Mouse (Mus musculus): ENCODE data around the gene Hoxa1. TPM values are rescaled to one million over a fixed set of nuclear protein-coding genes. Genes with fewer than 3 reads are reported as not detected.

The Hoxa1 gene
- polyA plus RNA-seq, 1 experiment from 2014 or later: 2.0 TPM

GRCm38 (mm10) chr6:52200751-52201250 is 42.7 kb upstream of the Hoxa1 start:
- Histone ChIP-seq H3K9me3 (no peaks in the 10 kb centered on the region), H3K4me1 (replicated peaks) (peaks cover 99% of the 10 kb centered on the region), H3K4me3 (peak overlapping the region; percentile 96), H3K36me3 (peaks cover 52% of the 10 kb centered on the region), H3K27ac (replicated peaks) (peak overlapping the region; percentile 100), H3K27me3 (no peaks in the 10 kb centered on the region), H3K4me2 (peak overlapping the region; percentile 97), H3K9ac (peak overlapping the region; percentile 66)
- ATAC-seq (ENCODE audit: low read depth): no peak
- 6% methylated on average over 10 of the region's 10 CpGs for WGBS

- H3K27me3 ChIP-seq: no peaks in the 10 kb centered on the region
- H3K4me3 ChIP-seq: peak overlapping the region; percentile 96
- no peaks in the 10 kb centered on the region for H3K9me3 ChIP-seq
- WGBS: 2% methylated on average over 30 of the region's 30 CpGs
- peak overlapping the region; percentile 100 for H3K27ac ChIP-seq (replicated peaks)
- peak overlapping the region; percentile 97 for H3K4me2 ChIP-seq
- ATAC-seq (ENCODE audit: low read depth): no peak
- peak overlapping the region; percentile 66 for H3K9ac ChIP-seq
- H3K4me1 ChIP-seq (replicated peaks): peaks cover 99% of the 10 kb centered on the region
- peaks cover 46% of the 10 kb centered on the region for H3K36me3 ChIP-seq
Observed at GRCm38 (mm10) chr6:52200073-52200750, 42.1 kb upstream of the Hoxa1 start.

GRCm38 (mm10) chr6:52197271-52197670 is 39.2 kb upstream of the Hoxa1 start:
- Histone ChIP-seq H3K27me3 (no peaks in the 10 kb centered on the region), H3K36me3 (peaks cover 19% of the 10 kb centered on the region), H3K27ac (replicated peaks) (peak overlapping the region; percentile 100), H3K9me3 (no peaks in the 10 kb centered on the region), H3K4me2 (peak overlapping the region; percentile 97), H3K4me1 (replicated peaks) (peaks cover 99% of the 10 kb centered on the region), H3K9ac (peak overlapping the region; percentile 71), H3K4me3 (peak overlapping the region; percentile 19)
- peak; percentile 70; the same call in 1 of the 2 replicates for ATAC-seq (ENCODE audit: low read depth)
- 2% methylated on average over 10 of the region's 10 CpGs for WGBS

GRCm38 (mm10) chr6:52196811-52197210 is 38.7 kb upstream of the Hoxa1 start:
- H3K27ac ChIP-seq (replicated peaks): peak overlapping the region; percentile 100
- ATAC-seq (ENCODE audit: low read depth): no peak
- H3K4me2 ChIP-seq: peak overlapping the region; percentile 97
- peak overlapping the region; percentile 71 for H3K9ac ChIP-seq
- H3K9me3 ChIP-seq: no peaks in the 10 kb centered on the region
- H3K36me3 ChIP-seq: peaks cover 16% of the 10 kb centered on the region
- H3K27me3 ChIP-seq: no peaks in the 10 kb centered on the region
- peak overlapping the region; percentile 19 for H3K4me3 ChIP-seq
- WGBS: 9% methylated on average over 9 of the region's 9 CpGs
- peaks cover 99% of the 10 kb centered on the region for H3K4me1 ChIP-seq (replicated peaks)

- Histone ChIP-seq H3K27ac (replicated peaks) (peak overlapping the region; percentile 100), H3K9me3 (no peaks in the 10 kb centered on the region), H3K36me3 (peaks cover 10% of the 10 kb centered on the region), H3K27me3 (no peaks in the 10 kb centered on the region), H3K4me1 (replicated peaks) (peaks cover 95% of the 10 kb centered on the region), H3K4me3 (peak overlapping the region; percentile 65), H3K9ac (peak overlapping the region; percentile 71), H3K4me2 (peak overlapping the region; percentile 97)
- WGBS: 9% methylated on average over 10 of the region's 10 CpGs
- no peak for ATAC-seq (ENCODE audit: low read depth)
Observed at GRCm38 (mm10) chr6:52194690-52195089, 36.6 kb upstream of the Hoxa1 start.

GRCm38 (mm10) chr6:52191860-52192550 is 33.9 kb upstream of the Hoxa1 start:
- peak; percentile 74 for ATAC-seq (ENCODE audit: low read depth)
- peak overlapping the region; percentile 71 for H3K9ac ChIP-seq
- peak overlapping the region; percentile 97 for H3K4me2 ChIP-seq
- peaks cover 96% of the 10 kb centered on the region for H3K4me1 ChIP-seq (replicated peaks)
- no peaks in the 10 kb centered on the region for H3K9me3 ChIP-seq
- H3K4me3 ChIP-seq: peak overlapping the region; percentile 65
- H3K36me3 ChIP-seq: peaks cover 14% of the 10 kb centered on the region
- 1% methylated on average over 38 of the region's 55 CpGs for WGBS
- H3K27ac ChIP-seq (replicated peaks): peak overlapping the region; percentile 100
- H3K27me3 ChIP-seq: no peaks in the 10 kb centered on the region

- H3K27me3 ChIP-seq: no peaks in the 10 kb centered on the region
- peak within 1 kb of the TSS; percentile 100 for H3K27ac ChIP-seq (replicated peaks)
- no peaks in the 10 kb centered on the region for H3K9me3 ChIP-seq
- under 1% methylated on average over 73 of the region's 102 CpGs for WGBS
- H3K4me1 ChIP-seq (replicated peaks): peaks cover 96% of the 10 kb centered on the region
- H3K9ac ChIP-seq: peak within 1 kb of the TSS; percentile 96
- peak within 1 kb of the TSS; percentile 65 for H3K4me3 ChIP-seq
- peak within 1 kb of the TSS; percentile 97 for H3K4me2 ChIP-seq
- peak; percentile 81 for ATAC-seq (ENCODE audit: low read depth)
- H3K36me3 ChIP-seq: peaks cover 17% of the 10 kb centered on the region
Observed at GRCm38 (mm10) chr6:52190906-52191810, 33.0 kb upstream of the Hoxa1 start, which contains the start of gene Hoxa4. TSS of gene Hoxa4 (minus strand) at chr6:52191753.

- H3K4me3 ChIP-seq: peak overlapping the region; percentile 65
- peaks cover 96% of the 10 kb centered on the region for H3K4me1 ChIP-seq (replicated peaks)
- H3K9me3 ChIP-seq: no peaks in the 10 kb centered on the region
- peak overlapping the region; percentile 96 for H3K9ac ChIP-seq
- H3K27me3 ChIP-seq: no peaks in the 10 kb centered on the region
- H3K36me3 ChIP-seq: peaks cover 17% of the 10 kb centered on the region
- peak overlapping the region; percentile 100 for H3K27ac ChIP-seq (replicated peaks)
- 2% methylated on average over 23 of the region's 23 CpGs for WGBS
- no peak; the same call in 1 of the 2 replicates for ATAC-seq (ENCODE audit: low read depth)
- H3K4me2 ChIP-seq: peak overlapping the region; percentile 97
Observed at GRCm38 (mm10) chr6:52190410-52190809, 32.3 kb upstream of the Hoxa1 start.

GRCm38 (mm10) chr6:52189909-52190308 is 31.8 kb upstream of the Hoxa1 start:
- ATAC-seq (ENCODE audit: low read depth): no peak
- peaks cover 17% of the 10 kb centered on the region for H3K36me3 ChIP-seq
- H3K9ac ChIP-seq: peak overlapping the region; percentile 96
- no peaks in the 10 kb centered on the region for H3K9me3 ChIP-seq
- peak overlapping the region; percentile 65 for H3K4me3 ChIP-seq
- H3K4me1 ChIP-seq (replicated peaks): peaks cover 96% of the 10 kb centered on the region
- H3K27me3 ChIP-seq: no peaks in the 10 kb centered on the region
- H3K27ac ChIP-seq (replicated peaks): peak overlapping the region; percentile 100
- H3K4me2 ChIP-seq: peak overlapping the region; percentile 97
- WGBS: 11% methylated on average over 8 of the region's 8 CpGs

- Histone ChIP-seq H3K4me3 (peak overlapping the region; percentile 65; the same call in 1 of the 2 replicates), H3K36me3 (peaks cover 17% of the 10 kb centered on the region), H3K9ac (peak overlapping the region; percentile 96; the same call in 1 of the 2 replicates), H3K4me2 (peak overlapping the region; percentile 97), H3K4me1 (replicated peaks) (peaks cover 96% of the 10 kb centered on the region), H3K27ac (replicated peaks) (peak overlapping the region; percentile 100), H3K27me3 (no peaks in the 10 kb centered on the region), H3K9me3 (no peaks in the 10 kb centered on the region)
- 18% methylated on average over 5 of the region's 5 CpGs for WGBS
- ATAC-seq (ENCODE audit: low read depth): no peak
Observed at GRCm38 (mm10) chr6:52189172-52189591, 31.1 kb upstream of the Hoxa1 start.

- Histone ChIP-seq H3K27me3 (no peaks in the 10 kb centered on the region), H3K36me3 (peaks cover 21% of the 10 kb centered on the region), H3K27ac (replicated peaks) (peak overlapping the region; percentile 65), H3K9me3 (no peaks in the 10 kb centered on the region), H3K4me1 (replicated peaks) (peaks cover 99% of the 10 kb centered on the region), H3K4me3 (no peak overlapping the region), H3K4me2 (peak overlapping the region; percentile 97; the same call in 1 of the 2 replicates), H3K9ac (no peak overlapping the region)
- WGBS: 38% methylated on average over 1 of the region's 1 CpGs
- no peak for ATAC-seq (ENCODE audit: low read depth)
Observed at GRCm38 (mm10) chr6:52186500-52186899, 28.4 kb upstream of the Hoxa1 start.

Measured in neural tube, embryonic 13.5 days (tissue).